Mouse (Mus musculus) midbrain, embryonic 13.5 days (tissue): Measurements from ENCODE around the gene Arfrp1. TPM values are rescaled to one million over a fixed set of nuclear protein-coding genes. Genes with fewer than 3 reads are reported as not detected.
A peak's percentile ranks its signal among the peaks of the same experiment; 100 is the strongest.

ENCODE experiments used
- ATAC-seq: fragments of 200-750 bp; cut with Nextera tagmentation; 2 replicates; pipeline ENCODE4 v1.8.0; 2017; ENCODE audit warnings: mild to moderate bottlenecking, moderate TSS enrichment, moderate library complexity
- H3K27ac ChIP-seq: fragments of 300-500 bp; sonication (generic); 2 replicates; pipeline ENCODE4 v1.5.1; 2015; ENCODE audit warnings: inconsistent platforms, mild to moderate bottlenecking, moderate library complexity
- H3K27me3 ChIP-seq: fragments of 300-500 bp; sonication (generic); 2 replicates; pipeline ENCODE4 v1.6.1; 2015; ENCODE audit warnings: mild to moderate bottlenecking, inconsistent platforms
- H3K36me3 ChIP-seq: fragments of 300-500 bp; sonication (generic); 2 replicates; pipeline ENCODE4 v1.6.1; 2015; ENCODE audit warnings: mild to moderate bottlenecking, inconsistent platforms
- H3K4me1 ChIP-seq: fragments of 300-500 bp; sonication (generic); replicated peaks from 2 replicates; pipeline ENCODE4 v1.6.1; 2015; ENCODE audit warnings: inconsistent platforms
- H3K4me2 ChIP-seq: fragments of 300-500 bp; sonication (generic); replicated peaks from 2 replicates; pipeline ENCODE4 v1.6.1; 2015; ENCODE audit warnings: moderate library complexity, mild to moderate bottlenecking, inconsistent platforms
- H3K4me3 ChIP-seq: fragments of 300-500 bp; sonication (generic); replicated peaks from 2 replicates; pipeline ENCODE4 v1.5.1; 2015; ENCODE audit warnings: mild to moderate bottlenecking, inconsistent platforms
- H3K9ac ChIP-seq: fragments of 300-500 bp; sonication (generic); replicated peaks from 2 replicates; pipeline ENCODE4 v1.6.1; 2015; ENCODE audit warnings: mild to moderate bottlenecking, inconsistent platforms
- H3K9me3 ChIP-seq: fragments of 300-500 bp; sonication (generic); 2 replicates; pipeline ENCODE4 v1.6.1; 2016; ENCODE audit warnings: mild to moderate bottlenecking, inconsistent platforms
- WGBS: fragments of 180-500 bp; shearing (Covaris S2); methylation state at CpG from one replicate; pipeline ENCODE4 v1.1.7; 2015; 5-methylcytosine and 5-hydroxymethylcytosine counted together
- polyA plus RNA-seq: library from polyadenylated mRNA; unstranded; fragments of >200 nt; fragmentation: Nextera tagmentation; extraction: Ambion mirVana; gene quantifications from 2 replicates; pipeline ENCODE4 v1.2.1, GENCODE M21; 2015

The Arfrp1 gene
- polyA plus RNA-seq, 1 experiment from 2014 or later = 95.9 TPM

DNA sequence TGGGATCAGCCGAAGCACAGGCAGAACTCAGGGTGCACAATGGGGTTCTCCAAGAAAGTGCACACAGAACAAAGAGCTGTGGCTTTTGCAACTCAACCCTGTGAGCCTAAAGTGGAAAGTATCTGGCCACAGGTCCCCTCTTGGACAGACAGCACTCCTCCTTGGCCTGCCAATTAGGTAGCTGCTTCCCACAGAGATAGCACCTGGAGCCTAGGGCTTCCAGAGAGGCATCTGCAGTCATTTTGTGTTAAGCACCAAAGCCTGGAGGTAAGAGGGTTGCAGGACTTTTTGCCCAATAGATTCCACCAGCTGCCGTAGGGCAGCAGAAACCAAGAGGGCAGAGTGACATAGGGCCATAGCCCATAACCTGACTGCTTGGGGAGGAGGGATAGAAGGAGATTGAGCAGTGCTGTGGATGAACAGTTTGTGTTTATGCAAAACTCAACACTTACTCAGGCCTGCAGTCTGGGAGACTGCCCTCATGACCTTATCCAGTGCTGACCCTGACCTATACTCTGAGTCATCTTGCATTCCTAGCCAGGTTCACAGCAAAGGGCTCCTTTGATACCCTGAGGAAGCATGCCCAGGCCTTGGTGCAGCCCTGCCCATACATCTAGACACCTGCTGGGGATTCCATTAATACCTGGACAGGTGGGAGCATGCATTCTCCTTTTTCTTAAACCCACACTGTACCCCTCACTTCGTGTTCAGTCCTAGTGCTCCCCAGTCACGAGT is 25.1 kb upstream of the Arfrp1 start:
- Histone ChIP-seq H3K36me3 (peaks cover 55% of the 10 kb centered on the region), H3K4me1 (no peaks in the 10 kb centered on the region), H3K9me3 (no peaks in the 10 kb centered on the region), H3K4me3 (no peak overlapping the region), H3K27ac (no peak overlapping the region), H3K4me2 (no peak overlapping the region), H3K27me3 (no peaks in the 10 kb centered on the region), H3K9ac (no peak overlapping the region)
- no peak for ATAC-seq
- 77% methylated on average over 4 of the region's 4 CpGs for WGBS

DNA sequence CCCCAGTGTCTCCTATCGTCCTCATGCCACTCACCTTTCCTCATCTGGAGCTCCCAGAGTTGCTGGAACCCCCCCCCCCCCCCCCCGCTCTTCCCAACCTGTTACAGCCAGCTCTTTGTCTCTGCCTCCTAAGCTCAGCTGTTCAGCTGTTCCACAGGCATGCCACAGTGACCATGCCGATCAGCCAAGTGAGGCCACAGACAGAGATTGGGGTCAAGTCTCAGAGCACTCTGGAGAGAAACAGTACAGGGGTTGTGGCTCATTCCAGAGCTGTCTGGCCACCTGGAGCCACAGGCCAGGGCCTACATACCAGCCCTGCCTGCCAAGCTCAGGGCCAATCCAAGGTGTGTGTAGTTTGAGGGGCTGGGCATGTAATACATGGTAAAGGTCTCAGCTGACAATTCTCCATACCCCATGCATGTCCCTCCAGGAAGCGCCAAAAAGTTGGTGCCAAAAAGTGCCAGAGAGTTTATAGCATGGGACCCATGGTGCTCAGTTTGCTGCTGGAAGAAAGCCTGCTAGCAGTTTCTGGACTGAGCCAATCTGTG is 21.5 kb upstream of the Arfrp1 start:
- WGBS = 80% methylated on average over 3 of the region's 4 CpGs
- Histone ChIP-seq H3K36me3 (peaks cover 79% of the 10 kb centered on the region), H3K27ac (no peak overlapping the region), H3K4me2 (no peak overlapping the region), H3K4me3 (no peak overlapping the region), H3K9ac (no peak overlapping the region), H3K27me3 (no peaks in the 10 kb centered on the region), H3K4me1 (no peaks in the 10 kb centered on the region), H3K9me3 (no peaks in the 10 kb centered on the region)
- no peak for ATAC-seq

DNA sequence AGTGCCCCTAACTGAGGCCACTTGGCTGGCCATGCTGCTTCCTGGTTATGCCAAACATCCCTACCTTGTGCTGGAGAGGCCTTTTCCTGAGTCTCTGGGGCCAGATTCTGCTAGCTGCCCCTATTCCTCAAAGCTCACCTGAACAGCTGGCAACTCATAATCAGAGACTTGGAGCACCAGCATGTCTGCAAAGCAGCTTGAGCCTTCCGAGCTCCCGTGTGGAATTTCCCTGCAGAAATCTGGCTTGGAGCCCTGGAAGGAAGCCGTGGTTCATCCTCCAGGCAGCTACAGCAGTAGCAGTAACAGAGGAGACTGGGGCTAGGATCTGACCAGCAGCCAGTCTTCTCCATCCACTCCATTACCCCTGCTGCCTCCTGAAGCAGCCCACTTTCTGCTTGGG is 20.7 kb upstream of the Arfrp1 start:
- WGBS = 84% methylated on average over 3 of the region's 3 CpGs
- peaks cover 79% of the 10 kb centered on the region for H3K36me3 ChIP-seq
- no peaks in the 10 kb centered on the region for H3K9me3 ChIP-seq
- no peaks in the 10 kb centered on the region for H3K27me3 ChIP-seq
- ATAC-seq = no peak
- no peak overlapping the region for H3K27ac ChIP-seq
- no peak overlapping the region for H3K9ac ChIP-seq
- H3K4me2 ChIP-seq = no peak overlapping the region
- no peaks in the 10 kb centered on the region for H3K4me1 ChIP-seq
- H3K4me3 ChIP-seq = no peak overlapping the region

DNA sequence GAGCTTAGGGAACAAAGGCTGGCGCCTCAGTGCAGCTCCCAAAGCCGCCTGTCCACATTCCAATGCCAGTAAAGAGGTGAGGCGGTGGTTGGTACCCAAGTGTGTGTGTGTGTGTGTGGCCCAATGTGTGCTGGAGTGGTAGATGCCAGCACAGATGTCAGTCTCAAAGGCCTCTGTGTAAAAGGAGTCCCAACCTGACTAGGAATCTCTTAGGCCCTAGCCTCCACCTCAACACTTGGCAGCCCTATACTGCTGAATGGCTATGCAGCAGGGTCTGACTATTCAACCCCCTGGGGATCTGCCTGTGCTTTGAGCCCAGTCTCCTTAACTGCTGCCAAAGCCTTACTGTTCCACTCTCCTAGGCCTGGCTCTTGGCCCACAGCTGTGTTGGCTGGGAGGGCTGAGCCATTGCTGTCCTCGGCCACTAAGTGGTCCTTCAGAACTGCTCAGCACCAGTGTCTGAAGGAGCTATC is 19.8 kb upstream of the Arfrp1 start:
- no peaks in the 10 kb centered on the region for H3K27me3 ChIP-seq
- no peak overlapping the region for H3K27ac ChIP-seq
- WGBS = 84% methylated on average over 4 of the region's 4 CpGs
- H3K36me3 ChIP-seq = peaks cover 80% of the 10 kb centered on the region
- no peaks in the 10 kb centered on the region for H3K9me3 ChIP-seq
- H3K9ac ChIP-seq = no peak overlapping the region
- ATAC-seq = peak; percentile 26
- H3K4me1 ChIP-seq = no peaks in the 10 kb centered on the region
- H3K4me3 ChIP-seq = no peak overlapping the region
- no peak overlapping the region for H3K4me2 ChIP-seq

- ATAC-seq = no peak
- peaks cover 80% of the 10 kb centered on the region for H3K36me3 ChIP-seq
- H3K9ac ChIP-seq = no peak overlapping the region
- no peaks in the 10 kb centered on the region for H3K4me1 ChIP-seq
- H3K27ac ChIP-seq = no peak overlapping the region
- no peaks in the 10 kb centered on the region for H3K27me3 ChIP-seq
- WGBS = 93% methylated on average over 7 of the region's 7 CpGs
- no peak overlapping the region for H3K4me3 ChIP-seq
- H3K4me2 ChIP-seq = no peak overlapping the region
- H3K9me3 ChIP-seq = no peaks in the 10 kb centered on the region
These were observed 19.3 kb upstream of the Arfrp1 start for GRCm38 (mm10) chr2:181384463-181384862.

DNA sequence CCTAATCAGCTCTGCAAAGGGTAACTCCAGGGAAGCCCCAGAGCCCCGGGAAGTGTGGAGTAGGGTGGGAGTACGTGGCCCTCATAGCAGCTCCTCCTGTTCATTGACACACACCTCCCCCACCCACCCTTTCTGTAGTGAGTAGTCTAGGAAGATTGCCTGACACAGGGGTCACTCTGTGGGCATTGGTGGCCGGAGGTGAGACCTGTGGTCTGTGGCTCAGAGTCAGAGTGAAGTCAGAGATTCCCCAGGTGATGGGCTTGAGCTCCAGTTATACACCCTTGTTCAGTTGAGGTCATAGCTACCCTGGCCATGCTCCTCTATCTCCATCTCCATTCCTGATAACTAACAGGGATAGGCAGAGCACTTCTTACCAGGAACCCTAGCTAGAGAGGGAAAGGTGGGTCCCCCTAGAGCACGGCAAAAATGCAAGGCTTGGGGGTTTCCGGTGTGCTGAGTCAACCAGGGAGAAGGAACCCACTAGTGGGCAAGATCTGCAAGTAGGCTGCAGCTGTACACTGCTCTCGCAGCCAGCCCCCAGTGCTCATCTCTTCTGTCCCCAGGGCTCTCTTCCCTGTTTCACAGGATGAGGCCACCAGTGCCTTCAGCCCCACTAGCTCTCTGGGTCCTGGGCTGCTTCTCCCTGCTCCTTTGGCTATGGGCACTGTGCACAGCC is 16.6 kb upstream of the Arfrp1 start:
- no peak overlapping the region for H3K4me3 ChIP-seq
- H3K27me3 ChIP-seq = no peaks in the 10 kb centered on the region
- no peaks in the 10 kb centered on the region for H3K4me1 ChIP-seq
- no peak overlapping the region for H3K27ac ChIP-seq
- no peak overlapping the region for H3K9ac ChIP-seq
- WGBS = 97% methylated on average over 6 of the region's 6 CpGs
- no peak for ATAC-seq
- no peak overlapping the region for H3K4me2 ChIP-seq
- H3K36me3 ChIP-seq = peaks cover 87% of the 10 kb centered on the region
- H3K9me3 ChIP-seq = no peaks in the 10 kb centered on the region

DNA sequence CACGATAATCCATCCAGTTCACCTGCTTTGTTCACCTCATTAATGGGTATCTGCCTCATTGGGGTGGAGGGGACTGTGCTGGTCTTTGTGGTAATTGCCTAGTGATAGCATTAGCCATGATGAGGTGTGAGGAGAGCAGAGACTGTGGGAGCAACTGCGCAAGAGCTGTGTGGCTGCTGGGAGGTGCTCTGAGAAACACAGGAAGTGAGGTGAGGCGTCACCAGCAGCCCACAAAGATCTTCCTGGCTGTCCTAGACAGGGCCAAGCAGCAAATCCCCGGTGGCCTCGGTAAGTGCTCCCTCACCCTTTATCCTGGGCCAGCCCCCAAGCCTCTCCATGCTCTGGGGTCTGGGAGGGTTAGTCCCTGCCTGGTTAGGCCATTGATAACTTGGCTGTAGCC is 15.9 kb upstream of the Arfrp1 start:
- Histone ChIP-seq H3K4me3 (no peak overlapping the region), H3K36me3 (peaks cover 80% of the 10 kb centered on the region), H3K9ac (no peak overlapping the region), H3K27ac (no peak overlapping the region), H3K4me1 (no peaks in the 10 kb centered on the region), H3K27me3 (no peaks in the 10 kb centered on the region), H3K9me3 (no peaks in the 10 kb centered on the region), H3K4me2 (no peak overlapping the region)
- no peak for ATAC-seq
- 94% methylated on average over 5 of the region's 5 CpGs for WGBS

DNA sequence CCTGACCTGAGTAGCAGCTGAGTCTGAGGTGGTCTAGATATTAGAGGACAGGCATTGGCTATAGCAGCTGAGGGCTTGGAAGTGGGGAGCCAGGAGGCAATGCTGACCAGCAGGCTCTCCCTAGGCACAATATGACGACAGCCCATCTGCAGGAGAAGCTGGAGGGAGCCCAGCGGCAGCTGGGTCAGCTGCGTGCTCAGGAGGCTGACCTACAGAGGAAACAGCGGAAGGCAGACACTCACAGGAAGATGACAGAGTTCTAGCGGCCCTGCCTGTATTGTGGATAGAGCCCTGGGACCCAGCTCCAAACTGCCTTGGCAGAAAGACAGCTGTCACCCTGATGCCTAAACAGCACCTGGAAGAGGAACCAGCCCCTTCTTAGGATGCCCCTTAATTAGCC is 15.0 kb upstream of the Arfrp1 start:
- no peak overlapping the region for H3K4me2 ChIP-seq
- H3K9me3 ChIP-seq = no peaks in the 10 kb centered on the region
- no peak overlapping the region for H3K9ac ChIP-seq
- no peak overlapping the region for H3K27ac ChIP-seq
- H3K4me1 ChIP-seq = no peaks in the 10 kb centered on the region
- peaks cover 73% of the 10 kb centered on the region for H3K36me3 ChIP-seq
- ATAC-seq = no peak
- 76% methylated on average over 5 of the region's 5 CpGs for WGBS
- no peaks in the 10 kb centered on the region for H3K27me3 ChIP-seq
- no peak overlapping the region for H3K4me3 ChIP-seq

- no peak within 1 kb of the TSS for H3K27ac ChIP-seq
- 96% methylated on average over 12 of the region's 12 CpGs for WGBS
- H3K36me3 ChIP-seq = peaks cover 70% of the 10 kb centered on the region
- H3K9me3 ChIP-seq = no peaks in the 10 kb centered on the region
- H3K4me1 ChIP-seq = no peaks in the 10 kb centered on the region
- H3K9ac ChIP-seq = no peak within 1 kb of the TSS
- H3K27me3 ChIP-seq = no peaks in the 10 kb centered on the region
- H3K4me2 ChIP-seq = no peak within 1 kb of the TSS
- ATAC-seq = no peak
- H3K4me3 ChIP-seq = no peak within 1 kb of the TSS
These were observed 14.6 kb upstream of the Arfrp1 start, which contains the start of gene Lime1 for GRCm38 (mm10) chr2:181379778-181380177. Lime1 (plus strand) TSS chr2:181380078.

- Histone ChIP-seq H3K9me3 (no peaks in the 10 kb centered on the region), H3K4me3 (no peak overlapping the region), H3K36me3 (peaks cover 59% of the 10 kb centered on the region), H3K4me2 (no peak overlapping the region), H3K27me3 (no peaks in the 10 kb centered on the region), H3K27ac (no peak overlapping the region), H3K4me1 (no peaks in the 10 kb centered on the region), H3K9ac (no peak overlapping the region)
- 96% methylated on average over 5 of the region's 5 CpGs for WGBS
- no peak for ATAC-seq
These were observed 13.5 kb upstream of the Arfrp1 start for GRCm38 (mm10) chr2:181378701-181379100.

DNA sequence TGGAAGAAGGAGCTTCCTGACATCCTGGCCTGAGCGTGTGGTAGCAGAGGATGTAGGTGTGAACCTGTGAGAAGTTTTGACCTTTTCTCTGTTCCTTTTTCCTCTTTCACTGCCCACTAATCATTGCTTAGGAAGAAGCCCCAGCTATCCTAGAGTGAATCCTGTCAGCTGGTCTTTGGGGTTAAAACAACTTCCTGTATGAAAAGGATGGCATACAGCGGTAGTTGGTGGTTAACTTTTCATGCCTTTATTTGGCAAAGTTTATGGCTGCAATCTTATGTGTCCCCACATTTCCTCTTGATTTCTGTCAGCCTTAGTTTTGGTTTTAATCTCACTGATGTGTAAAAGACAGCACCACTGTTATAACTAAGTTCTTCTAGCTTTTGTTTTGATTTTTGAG is 12.0 kb upstream of the Arfrp1 start:
- no peak for ATAC-seq
- H3K9me3 ChIP-seq = no peaks in the 10 kb centered on the region
- whole genome bisulfite sequencing = 91% methylated on average over 2 of the region's 2 CpGs

DNA sequence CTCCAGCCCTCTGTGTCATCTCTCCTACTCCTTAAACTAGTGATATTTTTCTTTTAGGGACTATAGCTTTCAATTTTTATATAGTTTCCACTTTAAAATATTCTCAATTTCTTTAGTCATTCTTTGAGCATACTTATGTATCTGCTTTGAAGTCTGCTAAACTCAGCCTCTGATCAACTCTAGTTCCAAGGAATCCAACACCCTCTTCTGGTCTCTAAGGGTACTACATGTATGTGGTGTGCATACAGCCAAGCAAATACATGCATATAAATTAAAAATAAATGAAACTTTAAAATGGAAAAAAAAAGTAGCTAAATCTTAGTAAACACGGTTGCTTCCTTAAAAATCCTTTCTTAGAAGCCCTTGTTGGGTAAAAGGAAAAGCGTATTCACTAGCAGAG is 10.6 kb upstream of the Arfrp1 start:
- Histone ChIP-seq H3K4me3 (no peak overlapping the region), H3K27me3 (no peaks in the 10 kb centered on the region), H3K4me2 (no peak overlapping the region), H3K4me1 (no peaks in the 10 kb centered on the region), H3K9me3 (no peaks in the 10 kb centered on the region), H3K27ac (no peak overlapping the region), H3K9ac (no peak overlapping the region), H3K36me3 (peaks cover 39% of the 10 kb centered on the region)
- 92% methylated on average over 2 of the region's 2 CpGs for WGBS
- no peak for ATAC-seq

More for the DNA sequence above, 12.0 kb upstream of the Arfrp1 start:
- H3K4me3 ChIP-seq = no peak overlapping the region
- H3K4me1 ChIP-seq = no peaks in the 10 kb centered on the region
- no peaks in the 10 kb centered on the region for H3K27me3 ChIP-seq
- H3K4me2 ChIP-seq = no peak overlapping the region
- H3K27ac ChIP-seq = no peak overlapping the region
- no peak overlapping the region for H3K9ac ChIP-seq
- H3K36me3 ChIP-seq = peaks cover 44% of the 10 kb centered on the region
